Mouse (Mus musculus): Measurements from ENCODE around the gene Gria2.

Gene Gria2
- long read RNA-seq, experiment 1, full-length matches to known transcripts, result 2 of 5 reads
- long read RNA-seq, experiment 1, partial matches to known transcripts, result 3 of 5 reads
- long read RNA-seq, experiment 1, other reads (novel, unspliced or antisense), result 0 of 5 reads
- long read RNA-seq, experiment 2, full-length matches to known transcripts, result 6 of 13 reads
- long read RNA-seq, experiment 2, partial matches to known transcripts, result 6 of 13 reads
- long read RNA-seq, experiment 2, other reads (novel, unspliced or antisense), result 1 of 13 reads

DNA sequence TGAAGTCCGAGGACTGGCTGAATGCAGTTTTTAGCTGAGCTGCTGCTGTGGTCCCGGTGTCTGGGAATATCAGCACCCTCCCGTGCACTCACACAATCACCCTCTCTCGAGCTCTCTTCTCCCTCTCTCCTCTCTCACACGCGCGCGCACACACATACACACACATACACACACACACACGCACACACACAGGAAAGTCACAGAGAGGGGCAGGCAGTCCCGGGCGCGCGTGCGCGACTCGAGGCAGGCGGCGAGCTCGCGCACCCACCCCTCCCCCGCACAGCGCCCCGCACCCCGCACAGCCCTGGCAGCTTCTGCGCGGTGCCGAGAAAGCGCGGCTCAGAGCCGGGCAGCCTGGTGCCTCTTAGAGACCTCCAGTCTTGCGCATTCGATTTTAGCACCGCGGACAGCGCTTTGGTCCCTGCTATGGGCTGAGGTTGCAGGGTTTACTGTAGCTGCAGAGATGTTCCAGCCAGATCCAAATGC is at the start of gene Gria2:
Gria2 (minus strand) TSS at position 240 of the 486 bp plus-strand sequence.
- intact Hi-C loops (cut with DNase I), result no loop called here

GRCm38 (mm10) chr3:80850947-80851346 is 48.3 kb upstream of the Gria2 start:
- intact Hi-C loops (cut with DNase I), result no loop called here

DNA sequence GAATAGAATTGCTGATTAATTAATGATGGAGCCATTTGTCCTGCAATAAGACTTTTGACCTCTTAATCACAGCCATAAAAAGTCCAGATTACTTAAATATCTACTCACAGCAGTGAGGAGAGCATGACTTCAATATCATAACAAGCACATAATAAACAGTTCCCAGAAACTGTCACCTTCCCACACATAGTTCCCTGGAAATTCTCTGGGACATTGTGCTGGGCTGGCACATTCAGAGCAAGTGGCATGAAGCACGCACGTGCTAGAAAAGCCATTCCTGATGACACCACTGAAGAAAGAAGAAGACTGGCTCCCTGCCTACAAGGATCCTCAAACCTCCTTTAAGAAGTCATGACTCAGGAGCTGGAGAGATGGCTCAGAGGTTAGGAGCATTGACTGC is 43.0 kb upstream of the Gria2 start:
- intact Hi-C loops (cut with DNase I), result no loop called here

DNA sequence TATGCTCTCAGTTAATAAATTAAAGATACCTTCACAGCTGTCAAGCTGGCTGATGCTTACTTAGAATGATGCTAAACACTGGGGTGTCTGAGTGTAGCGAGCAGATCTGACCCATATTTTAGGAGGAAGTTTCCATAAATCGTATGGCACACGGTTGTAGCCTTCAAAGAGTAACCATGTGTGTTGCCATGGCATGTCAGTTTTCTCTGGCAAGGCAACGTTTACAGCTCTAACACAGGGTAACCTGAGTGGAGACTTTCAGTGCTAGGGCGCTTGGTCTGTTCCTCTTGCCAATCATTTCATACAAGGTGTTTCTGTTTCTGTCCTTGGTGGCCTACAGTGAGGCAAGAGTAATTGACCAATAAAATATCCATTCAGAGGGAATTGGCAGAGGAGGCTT is 37.2 kb upstream of the Gria2 start:
- intact Hi-C loops (cut with DNase I), result no loop called here

- intact Hi-C loops (cut with DNase I), result no loop called here
These were observed 34.9 kb upstream of the Gria2 start for GRCm38 (mm10) chr3:80837583-80837982.

DNA sequence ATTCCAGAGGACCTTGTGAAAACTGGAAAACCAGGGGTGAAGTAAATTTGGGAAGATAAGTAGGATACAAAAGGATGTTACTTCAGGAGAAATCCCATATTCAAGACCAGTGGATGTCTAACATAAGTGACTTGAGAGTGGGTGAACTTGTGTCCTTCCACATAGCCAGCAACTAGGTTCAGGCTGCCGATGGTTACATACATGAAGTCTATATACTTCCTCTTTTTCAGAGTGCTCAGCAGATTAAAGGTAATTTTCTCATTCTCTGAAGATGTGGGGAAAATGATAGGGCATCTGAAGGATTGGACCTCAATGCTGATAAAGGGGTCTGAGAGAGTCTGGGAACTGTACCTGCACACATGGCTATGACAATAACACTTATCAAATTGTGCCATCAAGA is 21.3 kb upstream of the Gria2 start:
- intact Hi-C loops (cut with DNase I), result no loop called here

DNA sequence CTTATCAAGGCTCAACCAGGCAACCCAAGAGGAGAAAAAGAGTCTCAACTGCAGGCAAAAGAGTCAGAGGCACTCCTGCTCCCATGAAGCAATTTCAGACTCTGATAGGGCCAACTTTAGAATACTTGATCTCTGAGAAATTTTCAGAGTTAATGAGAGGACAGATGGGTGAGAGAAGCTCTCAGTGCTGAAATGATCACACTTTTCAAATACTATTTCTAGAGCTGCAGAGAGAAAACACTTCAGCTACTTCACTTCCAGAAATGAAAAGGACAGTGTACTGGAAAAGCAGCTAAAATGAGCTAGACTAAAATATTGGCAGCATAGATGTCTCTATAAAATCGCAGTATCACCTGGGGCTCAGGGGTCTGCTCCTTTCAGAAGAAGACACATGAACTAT is 16.0 kb upstream of the Gria2 start:
- intact Hi-C loops (cut with DNase I), result no loop called here

GRCm38 (mm10) chr3:80813734-80814133 is 11.1 kb upstream of the Gria2 start:
- intact Hi-C loops (cut with DNase I), result no loop called here

GRCm38 (mm10) chr3:80812237-80812636 is 9.6 kb upstream of the Gria2 start:
- intact Hi-C loops (cut with DNase I), result no loop called here

GRCm38 (mm10) chr3:80805327-80805726 is 2.7 kb upstream of the Gria2 start:
- intact Hi-C loops (cut with DNase I), result loop anchor here (5.0 kb wide), 1 partner anchor 728 kb away; no protein-coding TSS in a partner anchor

GRCm38 (mm10) chr3:80803811-80804210 is 1.2 kb upstream of the Gria2 start:
- intact Hi-C loops (cut with DNase I), result no loop called here

DNA sequence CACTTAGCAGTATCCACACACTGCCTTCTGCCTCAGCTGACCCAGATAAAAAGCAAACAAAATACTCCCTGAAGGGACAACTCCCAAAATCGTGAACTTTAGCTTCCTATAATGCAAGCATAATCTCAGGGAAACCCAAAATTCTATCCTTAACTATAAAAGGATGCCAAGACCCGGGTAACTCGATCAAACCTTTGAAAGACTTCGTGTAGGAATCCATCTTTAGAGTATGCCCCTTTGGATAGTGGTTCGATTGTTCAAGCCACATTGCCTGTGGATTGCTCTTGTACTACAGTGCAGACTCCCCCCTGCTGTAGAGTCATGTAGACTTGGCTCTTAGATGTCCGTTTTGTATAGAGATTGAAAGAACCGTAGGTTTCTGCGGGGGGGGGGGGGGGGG is 576 bp upstream of the Gria2 start:
- intact Hi-C loops (cut with DNase I), result no loop called here

GRCm38 (mm10) chr3:80801827-80802310 is 766 bp downstream of the Gria2 start:
- intact Hi-C loops (cut with DNase I), result no loop called here

- intact Hi-C loops (cut with DNase I), result no loop called here
These were observed 1.4 kb downstream of the Gria2 start for GRCm38 (mm10) chr3:80800995-80801826.

DNA sequence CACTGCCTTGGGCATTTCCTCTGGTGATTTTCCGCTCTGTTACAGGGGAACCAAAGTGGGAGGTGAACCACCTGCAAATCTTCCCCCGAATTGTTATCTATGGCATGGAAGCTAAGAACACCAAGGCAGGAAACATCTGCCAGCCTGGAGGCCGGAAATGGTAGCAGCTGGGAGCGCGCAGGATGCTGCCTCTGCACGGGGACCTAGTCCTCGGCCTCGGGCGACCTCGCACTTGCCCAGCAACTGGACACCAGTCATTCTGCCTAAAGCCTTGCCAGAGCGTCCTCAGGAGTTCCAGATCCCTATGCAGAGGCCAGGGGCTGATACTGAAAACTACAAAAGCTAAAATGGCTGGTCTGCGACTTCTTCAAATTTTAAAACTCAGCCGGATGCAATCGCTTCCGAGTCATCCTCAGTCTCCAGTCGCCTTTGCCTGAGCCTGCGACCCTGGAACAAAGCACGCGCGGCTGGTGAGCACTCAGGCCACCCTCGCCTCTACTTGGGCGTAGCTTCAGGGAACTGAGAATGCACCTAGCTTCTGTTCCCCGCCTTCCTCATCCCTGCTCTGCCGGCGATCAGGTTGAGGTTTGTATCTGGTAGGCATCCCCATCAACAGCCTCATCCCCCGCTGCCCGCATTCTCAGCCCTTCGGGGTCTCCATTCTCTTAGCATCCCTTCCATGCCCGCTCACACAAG is 2.2 kb downstream of the Gria2 start:
- intact Hi-C loops (cut with DNase I), result no loop called here

GRCm38 (mm10) chr3:80797935-80798334 is 4.7 kb downstream of the Gria2 start:
- intact Hi-C loops (cut with DNase I), result no loop called here

DNA sequence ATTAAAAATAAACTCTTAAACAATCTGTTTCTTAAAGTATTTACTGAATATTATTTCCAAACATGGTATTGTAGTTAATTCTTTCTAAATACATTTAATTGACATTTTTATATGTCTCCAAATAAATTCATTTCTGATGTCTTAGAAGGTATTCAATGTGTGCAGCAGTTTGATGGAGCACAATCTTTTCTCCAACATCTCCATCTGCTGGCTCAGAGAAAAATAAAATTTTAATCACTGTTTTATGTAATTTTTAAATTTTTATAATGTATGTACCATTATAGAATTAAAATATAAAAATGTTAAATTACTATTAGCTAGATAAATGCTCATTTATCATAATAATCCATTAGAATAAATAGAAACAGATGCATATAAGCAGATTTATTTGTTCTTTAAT is 5.9 kb downstream of the Gria2 start:
- intact Hi-C loops (cut with DNase I), result no loop called here

DNA sequence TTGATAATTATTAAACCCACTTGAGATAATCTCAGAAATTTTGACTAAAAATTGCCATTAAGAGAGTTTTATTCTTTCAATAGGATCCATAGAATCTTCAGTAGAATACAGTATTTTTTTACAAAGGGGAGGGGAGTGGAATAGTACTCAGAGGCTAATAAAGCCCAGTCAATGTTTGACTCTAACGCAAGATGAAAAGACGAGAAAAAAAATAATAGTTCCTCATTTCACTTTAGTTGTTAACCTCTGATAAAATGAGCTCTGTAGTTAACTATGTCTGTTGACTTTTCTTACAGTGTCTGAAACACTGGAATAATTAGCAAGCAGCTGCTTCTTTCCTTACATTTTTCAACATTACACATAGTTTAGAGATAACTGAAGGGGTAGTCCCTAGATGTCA is 7.4 kb downstream of the Gria2 start:
- intact Hi-C loops (cut with DNase I), result no loop called here

GRCm38 (mm10) chr3:80787116-80787744 is 15.4 kb downstream of the Gria2 start:
- intact Hi-C loops (cut with DNase I), result no loop called here

DNA sequence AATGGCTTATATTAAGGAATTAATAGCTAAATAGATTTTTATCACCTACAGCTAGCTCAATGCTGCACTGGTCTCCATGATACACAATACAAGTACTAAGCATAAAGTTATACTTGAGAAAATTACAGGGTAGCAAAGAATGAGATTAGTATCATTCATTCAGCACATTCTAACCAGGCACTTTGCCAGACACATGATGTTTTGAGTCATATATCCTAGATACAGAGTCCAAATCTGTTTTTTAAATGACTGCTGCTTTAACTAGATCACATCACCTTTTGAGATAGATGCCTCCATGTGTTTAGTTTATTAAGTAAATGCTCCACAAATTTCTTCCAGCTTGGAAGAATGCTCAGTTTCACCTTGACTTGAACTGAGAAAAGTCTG is 21.5 kb downstream of the Gria2 start:
- intact Hi-C loops (cut with DNase I), result no loop called here

DNA sequence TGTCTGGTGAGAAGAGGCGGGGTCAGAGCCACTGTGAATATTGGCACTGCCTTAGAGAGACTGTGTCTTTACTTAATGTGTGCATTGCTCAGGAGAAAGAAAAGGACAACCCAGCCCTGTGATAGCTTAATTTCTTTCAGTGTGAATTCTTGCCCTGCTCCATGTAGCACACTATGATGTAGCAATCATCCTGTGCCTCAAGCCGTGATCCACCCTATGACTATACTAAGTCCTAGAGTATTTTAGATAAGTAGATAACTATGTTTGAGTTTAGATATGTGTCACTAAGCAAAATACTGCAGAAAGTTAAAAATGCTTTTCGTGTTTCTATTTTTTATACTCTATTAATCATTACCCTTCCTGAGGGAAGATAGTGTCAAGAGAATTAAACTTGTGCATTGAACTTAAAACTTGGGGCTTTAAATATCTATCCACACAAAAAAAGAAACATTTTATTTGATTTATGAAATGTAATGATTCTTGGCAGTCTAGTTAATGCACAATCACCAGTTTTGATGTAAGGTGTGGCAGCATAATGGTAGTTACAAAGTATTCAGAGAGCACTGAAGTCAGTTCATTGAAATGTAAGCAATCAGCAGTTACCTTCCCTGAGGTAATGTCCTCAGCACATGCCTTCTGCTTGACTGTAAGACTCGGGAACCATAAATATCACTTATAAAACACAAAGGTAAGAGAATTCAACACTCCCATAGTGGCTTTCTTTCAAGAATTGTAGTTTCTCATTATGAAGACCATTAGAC is 22.1 kb downstream of the Gria2 start:
- intact Hi-C loops (cut with DNase I), result no loop called here
